Mouse (Mus musculus) liver, adult 2 months (tissue): ENCODE measurements around the gene Slc16a5.

Experiments used
- CTCF ChIP-seq: fragments of 200-500 bp; IDR thresholded peaks from 2 replicates; pipeline ENCODE4 v1.5.1; 2011; ENCODE audit warnings: low read depth, low read length, control low read depth
- POLR2A ChIP-seq: fragments of 200-500 bp; IDR thresholded peaks from 2 replicates; pipeline ENCODE4 v1.6.1; 2011; ENCODE audit warnings: low read length, control low read depth; ENCODE audit not compliant: insufficient read depth; ENCODE audit errors: extremely low read depth

DNA sequence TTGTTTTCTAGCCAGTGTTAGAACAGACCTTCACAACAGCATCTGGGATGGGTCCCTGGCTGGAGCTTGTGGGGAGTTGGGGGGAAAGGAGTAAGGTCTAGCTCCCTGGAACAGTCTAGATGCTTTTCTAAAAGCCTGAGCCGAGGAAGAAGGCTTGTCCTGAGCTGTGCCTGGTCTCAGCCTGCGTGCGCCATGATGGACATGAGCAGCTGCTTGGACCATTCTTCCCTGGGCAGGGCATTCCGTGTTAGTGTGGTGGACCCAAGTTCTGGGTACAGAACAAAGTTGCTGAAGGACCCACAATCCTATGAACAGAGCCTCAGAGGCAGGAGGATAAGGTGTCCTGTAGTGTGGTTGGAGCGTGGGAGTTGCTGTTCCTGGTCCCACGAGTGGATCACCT is 31.7 kb upstream of the Slc16a5 start:
- TF ChIP-seq CTCF, result no peak
- no peak for TF ChIP-seq POLR2A
